Mouse (Mus musculus) forebrain, embryonic 11.5 days (tissue): Measurements from ENCODE around the gene Nme9. TPM values are rescaled to one million over a fixed set of nuclear protein-coding genes. Genes with fewer than 3 reads are reported as not detected.

Experiments used
- ATAC-seq: fragments of 200-750 bp; cut with Nextera tagmentation; replicated peaks from 2 replicates; pipeline ENCODE4 v1.8.0; 2017; ENCODE audit warnings: moderate TSS enrichment; ENCODE audit not compliant: low FRiP score
- DNase-seq: peaks from one replicate; pipeline ENCODE4 v3.0.0-alpha.2; 2017; ENCODE audit warnings: low spot score
- H3K27ac ChIP-seq: fragments of 300-500 bp; sonication (generic); 2 replicates; pipeline ENCODE4 v1.5.1; 2014; ENCODE audit warnings: low read depth, low read length
- H3K27me3 ChIP-seq: fragments of 300-500 bp; sonication (generic); 2 replicates; pipeline ENCODE4 v1.6.1; 2014; ENCODE audit warnings: mild to moderate bottlenecking, low read length, mixed read lengths; ENCODE audit not compliant: control insufficient read depth, insufficient read depth
- H3K36me3 ChIP-seq: fragments of 300-500 bp; sonication (generic); 2 replicates; pipeline ENCODE4 v1.6.1; 2014; ENCODE audit warnings: mild to moderate bottlenecking, low read length, moderate library complexity, mixed read lengths; ENCODE audit not compliant: control insufficient read depth, insufficient read depth
- H3K4me1 ChIP-seq: fragments of 300-500 bp; sonication (generic); replicated peaks from 2 replicates; pipeline ENCODE4 v1.6.1; 2014; ENCODE audit warnings: low read length, mixed read lengths; ENCODE audit not compliant: control insufficient read depth, insufficient read depth
- H3K4me2 ChIP-seq: fragments of 300-500 bp; sonication (generic); 2 replicates; pipeline ENCODE4 v1.6.1; 2014; ENCODE audit warnings: low read depth, mild to moderate bottlenecking, low read length, moderate library complexity, mixed read lengths; ENCODE audit not compliant: severe bottlenecking
- H3K4me3 ChIP-seq: fragments of 300-500 bp; sonication (generic); 2 replicates; pipeline ENCODE4 v1.5.1; 2014; ENCODE audit warnings: low read depth, low read length
- H3K9ac ChIP-seq: fragments of 300-500 bp; sonication (generic); 2 replicates; pipeline ENCODE4 v1.6.1; 2014; ENCODE audit warnings: low read length
- H3K9me3 ChIP-seq: fragments of 300-500 bp; sonication (generic); 2 replicates; pipeline ENCODE4 v1.6.1; 2016; ENCODE audit warnings: low read length, mixed read lengths; ENCODE audit not compliant: control insufficient read depth
- WGBS: fragments of 180-500 bp; shearing (Covaris S2); extraction: QIAGEN DNeasy Blood & Tissue Kit; methylation state at CpG from one replicate; pipeline ENCODE4 v1.1.7; 2014; 5-methylcytosine and 5-hydroxymethylcytosine counted together
- polyA plus RNA-seq: library from polyadenylated mRNA; unstranded; fragments of >200 nt; fragmentation: Nextera tagmentation; extraction: Ambion mirVana; gene quantifications from 2 replicates; pipeline ENCODE4 v1.2.1, GENCODE M21; 2014

Gene Nme9
- polyA plus RNA-seq, 1 experiment from 2014 or later = not detected

GRCm38 (mm10) chr9:99483191-99483590 is 31.9 kb downstream of the Nme9 start:
- ATAC-seq (no peak), DNase-seq (no peak)
- H3K27ac ChIP-seq = no peak overlapping the region
- H3K4me3 ChIP-seq = no peak overlapping the region
- no peaks in the 10 kb centered on the region for H3K27me3 ChIP-seq
- H3K4me2 ChIP-seq = no peak overlapping the region
- H3K4me1 ChIP-seq = no peaks in the 10 kb centered on the region
- no peaks in the 10 kb centered on the region for H3K9me3 ChIP-seq
- no peaks in the 10 kb centered on the region; the same call in 1 of the 2 replicates for H3K36me3 ChIP-seq
- 88% methylated on average over 4 of the region's 4 CpGs for WGBS
- no peak overlapping the region for H3K9ac ChIP-seq

- ATAC-seq (no peak), DNase-seq (no peak)
- Histone ChIP-seq H3K9ac (no peak overlapping the region), H3K4me3 (no peak overlapping the region), H3K27ac (no peak overlapping the region), H3K4me1 (no peaks in the 10 kb centered on the region), H3K9me3 (no peaks in the 10 kb centered on the region), H3K36me3 (no peaks in the 10 kb centered on the region; the same call in 1 of the 2 replicates), H3K27me3 (no peaks in the 10 kb centered on the region), H3K4me2 (no peak overlapping the region)
These were observed 33.4 kb downstream of the Nme9 start for GRCm38 (mm10) chr9:99484632-99485031.

- Histone ChIP-seq H3K27me3 (no peaks in the 10 kb centered on the region), H3K9ac (no peak overlapping the region), H3K4me1 (no peaks in the 10 kb centered on the region), H3K36me3 (no peaks in the 10 kb centered on the region; the same call in 1 of the 2 replicates), H3K27ac (no peak overlapping the region), H3K4me3 (no peak overlapping the region), H3K9me3 (no peaks in the 10 kb centered on the region), H3K4me2 (no peak overlapping the region)
- no peak for DNase-seq
- ATAC-seq = no peak
- 92% methylated on average over 4 of the region's 4 CpGs for WGBS
These were observed 33.9 kb downstream of the Nme9 start for GRCm38 (mm10) chr9:99485144-99485543.

GRCm38 (mm10) chr9:99487126-99487695 is 35.9 kb downstream of the Nme9 start:
- H3K27me3 ChIP-seq = no peaks in the 10 kb centered on the region
- no peak for DNase-seq
- H3K4me1 ChIP-seq = no peaks in the 10 kb centered on the region
- no peaks in the 10 kb centered on the region for H3K9me3 ChIP-seq
- H3K4me2 ChIP-seq = no peak overlapping the region
- H3K27ac ChIP-seq = no peak overlapping the region
- no peak for ATAC-seq
- WGBS = 89% methylated on average over 8 of the region's 8 CpGs
- no peaks in the 10 kb centered on the region; the same call in 1 of the 2 replicates for H3K36me3 ChIP-seq
- H3K4me3 ChIP-seq = no peak overlapping the region
- no peak overlapping the region for H3K9ac ChIP-seq

GRCm38 (mm10) chr9:99487841-99488240 is 36.6 kb downstream of the Nme9 start:
- no peak overlapping the region for H3K4me3 ChIP-seq
- H3K9ac ChIP-seq = no peak overlapping the region
- H3K4me1 ChIP-seq = no peaks in the 10 kb centered on the region
- no peak overlapping the region for H3K27ac ChIP-seq
- no peaks in the 10 kb centered on the region for H3K27me3 ChIP-seq
- no peaks in the 10 kb centered on the region for H3K9me3 ChIP-seq
- no peaks in the 10 kb centered on the region; the same call in 1 of the 2 replicates for H3K36me3 ChIP-seq
- no peak for DNase-seq
- H3K4me2 ChIP-seq = no peak overlapping the region
- 87% methylated on average over 3 of the region's 3 CpGs for WGBS
- no peak for ATAC-seq

- Histone ChIP-seq H3K27me3 (no peaks in the 10 kb centered on the region), H3K27ac (no peak overlapping the region), H3K4me2 (no peak overlapping the region), H3K4me1 (no peaks in the 10 kb centered on the region), H3K9ac (no peak overlapping the region), H3K36me3 (no peaks in the 10 kb centered on the region; the same call in 1 of the 2 replicates), H3K4me3 (no peak overlapping the region), H3K9me3 (no peaks in the 10 kb centered on the region)
- DNase-seq (no peak), ATAC-seq (no peak)
- 96% methylated on average over 4 of the region's 4 CpGs for WGBS
These were observed 39.8 kb downstream of the Nme9 start for GRCm38 (mm10) chr9:99491050-99491449.

GRCm38 (mm10) chr9:99492634-99493200 is 41.4 kb downstream of the Nme9 start:
- DNase-seq (no peak), ATAC-seq (no peak)
- Histone ChIP-seq H3K27ac (no peak overlapping the region), H3K36me3 (peaks cover 3% of the 10 kb centered on the region; the same call in 1 of the 2 replicates), H3K27me3 (no peaks in the 10 kb centered on the region), H3K9ac (no peak overlapping the region), H3K4me3 (no peak overlapping the region), H3K4me2 (no peak overlapping the region), H3K9me3 (no peaks in the 10 kb centered on the region), H3K4me1 (no peaks in the 10 kb centered on the region)
- WGBS = 82% methylated on average over 10 of the region's 10 CpGs

- 94% methylated on average over 4 of the region's 4 CpGs for WGBS
These were observed 48.1 kb downstream of the Nme9 start for GRCm38 (mm10) chr9:99499336-99499735.

GRCm38 (mm10) chr9:99505875-99506274 is 54.6 kb downstream of the Nme9 start:
- ATAC-seq (no peak), DNase-seq (no peak)
- WGBS = 92% methylated on average over 7 of the region's 7 CpGs
- H3K4me2 ChIP-seq = no peak overlapping the region
- H3K36me3 ChIP-seq = peaks cover 2% of the 10 kb centered on the region; the same call in 1 of the 2 replicates
- no peak overlapping the region for H3K9ac ChIP-seq
- no peak overlapping the region for H3K27ac ChIP-seq
- H3K4me1 ChIP-seq = no peaks in the 10 kb centered on the region
- no peaks in the 10 kb centered on the region for H3K9me3 ChIP-seq
- H3K4me3 ChIP-seq = no peak overlapping the region
- H3K27me3 ChIP-seq = no peaks in the 10 kb centered on the region

More at GRCm38 (mm10) chr9:99499336-99499735, 48.1 kb downstream of the Nme9 start:
- H3K9me3 ChIP-seq = no peaks in the 10 kb centered on the region
- H3K9ac ChIP-seq = no peak overlapping the region
- H3K4me1 ChIP-seq = no peaks in the 10 kb centered on the region
- no peak overlapping the region for H3K4me2 ChIP-seq
- peaks cover 3% of the 10 kb centered on the region; the same call in 1 of the 2 replicates for H3K36me3 ChIP-seq
- DNase-seq (no peak), ATAC-seq (no peak)
- H3K4me3 ChIP-seq = no peak overlapping the region
- no peak overlapping the region for H3K27ac ChIP-seq
- no peaks in the 10 kb centered on the region for H3K27me3 ChIP-seq
